Mouse (Mus musculus) ovary, adult 18-20 months (tissue): ENCODE results near the gene Hadhb.
A peak's percentile ranks its signal among the peaks of the same experiment; 100 is the strongest.
"Not testable (repeated sequence)": the region's sequence is repeated elsewhere in the genome, so short reads cannot be mapped to it uniquely, and the experiment has no call there.

Source experiments
- DNase-seq: peaks from one replicate; pipeline ENCODE4 v3.0.0; 2022; ENCODE audit warnings: low spot score, mixed read lengths

The Hadhb gene

GRCm38 (mm10) chr5:30187687-30188485, 32.8 kb downstream of the Hadhb start:
- DNase-seq: no peak

GRCm38 (mm10) chr5:30192452-30192851, 37.4 kb downstream of the Hadhb start:
- no peak for DNase-seq

GRCm38 (mm10) chr5:30195340-30195739, 40.3 kb downstream of the Hadhb start:
- no peak for DNase-seq

GRCm38 (mm10) chr5:30198257-30198656, 43.2 kb downstream of the Hadhb start:
- no peak for DNase-seq

GRCm38 (mm10) chr5:30201521-30201920, 46.5 kb downstream of the Hadhb start:
- DNase-seq: no peak

- no peak for DNase-seq
Measured at GRCm38 (mm10) chr5:30202221-30202620, 47.2 kb downstream of the Hadhb start.

GRCm38 (mm10) chr5:30203216-30203885, 48.3 kb downstream of the Hadhb start:
- no peak for DNase-seq

- DNase-seq: no peak
Measured at GRCm38 (mm10) chr5:30204441-30204840, 49.4 kb downstream of the Hadhb start.

GRCm38 (mm10) chr5:30205034-30205433, 50.0 kb downstream of the Hadhb start:
- DNase-seq: no peak

GRCm38 (mm10) chr5:30205493-30205892, 50.4 kb downstream of the Hadhb start, which contains the start of gene Adgrf3:
Gene Adgrf3, minus strand, starts transcription at chr5:30205722.
- no peak for DNase-seq

GRCm38 (mm10) chr5:30207276-30207675, 52.2 kb downstream of the Hadhb start:
- DNase-seq: no peak

- not testable (repeated sequence) for DNase-seq
Measured at GRCm38 (mm10) chr5:30210758-30211157, 55.7 kb downstream of the Hadhb start.

GRCm38 (mm10) chr5:30214889-30215288, 59.8 kb downstream of the Hadhb start:
- no peak for DNase-seq

- no peak for DNase-seq
Measured at GRCm38 (mm10) chr5:30215970-30216369, 60.9 kb downstream of the Hadhb start.

GRCm38 (mm10) chr5:30219715-30220114, 64.7 kb downstream of the Hadhb start:
- DNase-seq: no peak

- no peak for DNase-seq
Measured at GRCm38 (mm10) chr5:30220666-30221065, 65.6 kb downstream of the Hadhb start.

GRCm38 (mm10) chr5:30222681-30223080, 67.6 kb downstream of the Hadhb start:
- no peak for DNase-seq

GRCm38 (mm10) chr5:30230901-30231300, 75.9 kb downstream of the Hadhb start:
- no peak for DNase-seq

GRCm38 (mm10) chr5:30231891-30232270, 76.8 kb downstream of the Hadhb start:
- DNase-seq: no peak

- DNase-seq: peak; percentile 98
Measured at GRCm38 (mm10) chr5:30232271-30232971, 77.4 kb downstream of the Hadhb start, which contains the start of gene Selenoi. Gene Selenoi, plus strand, starts transcription at chr5:30232581.

- DNase-seq: no peak
Measured at GRCm38 (mm10) chr5:30233042-30233441, 78.0 kb downstream of the Hadhb start.

- no peak for DNase-seq
Measured at GRCm38 (mm10) chr5:30233979-30234378, 78.9 kb downstream of the Hadhb start.
